Mouse (Mus musculus) gastrocnemius, postnatal 25 days (tissue): Measurements from ENCODE around the gene 1700057G04Rik. TPM values are rescaled to one million over a fixed set of nuclear protein-coding genes. Genes with fewer than 3 reads are reported as not detected.

Experiments
- DNase-seq: peaks from one replicate; pipeline ENCODE4 v3.0.0; 2022
- microRNA-seq, 2 experiments: library from miRNA; unstranded; fragments of <30 nt; microRNA quantifications; one replicate each; pipeline ENCODE4 v1.2.0; 2021; ENCODE audit warnings: borderline replicate concordance in 2 of 2
- total RNA-seq, 2 experiments: library from RNA; stranded (reverse); gene quantifications; 1 replicate in 1 of 2; 2 replicates in 1 of 2; pipeline ENCODE4 v1.2.3; 2021

Gene 1700057G04Rik
- total RNA-seq, 2 experiments from 2014 or later, result not detected

GRCm38 (mm10) chr9:92386871-92387270 lies 77.7 kb downstream of the 1700057G04Rik start:
- DNase-seq, result no peak

DNA sequence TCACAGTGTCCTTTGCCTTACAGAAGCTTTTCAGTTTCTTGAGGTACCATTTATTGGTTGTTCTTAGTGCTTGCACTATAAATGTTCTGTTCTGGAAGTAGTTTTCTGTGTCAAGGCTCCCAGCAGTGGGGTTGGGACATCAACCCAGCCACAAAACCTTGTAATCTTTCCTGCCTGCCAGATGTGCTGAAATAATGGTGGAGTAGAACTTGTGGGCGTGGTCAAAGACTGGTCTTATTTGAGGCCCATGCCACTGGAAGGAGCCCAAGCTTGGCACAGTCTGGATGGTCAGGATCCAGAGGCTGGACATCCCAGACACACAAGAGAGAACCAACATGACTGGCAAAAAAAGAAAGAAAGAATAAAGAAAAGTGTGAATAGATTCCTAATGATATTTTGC lies 78.2 kb downstream of the 1700057G04Rik start:
- DNase-seq, result no peak

DNA sequence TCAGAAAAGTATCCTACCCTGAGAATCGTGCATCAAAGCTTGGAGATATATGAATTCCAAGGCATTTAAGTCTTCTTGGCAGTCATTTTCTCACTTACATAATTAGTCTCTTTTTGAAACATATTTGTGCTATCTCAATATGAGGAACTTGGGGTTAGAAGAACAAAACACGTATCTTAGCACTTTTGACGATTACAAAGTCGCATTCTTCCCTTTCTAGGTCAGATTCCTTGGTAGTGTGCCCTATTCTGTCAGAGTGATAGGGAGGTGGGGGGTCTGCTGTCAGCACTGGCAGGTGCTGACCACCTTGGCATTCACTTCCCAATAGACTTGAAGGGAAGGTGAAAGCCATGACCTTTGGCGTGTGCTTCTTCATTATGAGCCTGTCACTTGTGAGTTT lies 93.5 kb downstream of the 1700057G04Rik start:
- no peak for DNase-seq

Small RNAs within 50 kb of the gene (microRNA-seq; reads per million reads assigned to microRNA genes)
- gene Mir6386, result 0 reads per million in 2 experiments

Other genes with a start within 250 kb of the 1700057G04Rik start
- not detected for gene Plscr5, start 116.4 kb upstream of the 1700057G04Rik start, total RNA-seq
- gene Plscr1, start 59.6 kb upstream of the 1700057G04Rik start, total RNA-seq, result 1 to 10 TPM in 1 of 2 experiments, under 1 TPM in 1; 0.97 to 1.2 TPM
- gene Plscr2, start 33.8 kb upstream of the 1700057G04Rik start, total RNA-seq, result 1 to 10 TPM; 1.3 to 1.5 TPM
- 1 to 10 TPM; 3.1 to 3.7 TPM for gene Plscr4, start 148.0 kb downstream of the 1700057G04Rik start, total RNA-seq
- 1 to 10 TPM; 4.0 to 4.4 TPM for gene Plod2, start 232.8 kb downstream of the 1700057G04Rik start, total RNA-seq